Mouse (Mus musculus): ENCODE measurements around the gene Gm37240.

- TF ChIP-seq CTCF (IDR thresholded peaks at IDR 0.05; ENCODE audit: low read depth, low read length) (no peak), EP300 (IDR thresholded peaks at IDR 0.05; ENCODE audit: insufficient read depth, low read depth, low read length) (no peak)
Observed at GRCm38 (mm10) chr3:84709967-84710366, 1177.4 kb downstream of the Gm37240 start.

All from ES-Bruce4 (cell line).